ENCODE assay signal across 22 mouse cellular contexts in genomic region chr14:121991921-121992320, GRCm38 (mm10). TPM values are rescaled to one million over a fixed set of nuclear protein-coding genes. Genes with fewer than 3 reads are reported as not detected.
DNase-seq lines count a peak whose midpoint lies in the region; TF ChIP-seq lines count a peak whose summit lies in the region.
"Had no signal": no experiment of that assay in that cellular context is flagged by ENCODE, and none has a peak within 500 bp of the region (broad histone marks: within the 10 kb centered on the region; RNA-seq: fewer than 3 reads in every experiment).

No protein-coding gene starts in this region.

- TF ChIP-seq POLR2A in thymus, adult 2 months (IDR thresholded peaks at IDR 0.05; ENCODE audit: control insufficient read depth, extremely low read depth, insufficient read depth, low read length, poor library complexity), result no peak

- H3K4me3 ChIP-seq in thymus, adult 2 months (ENCODE audit: control insufficient read depth, insufficient read depth, low read length), result no peak overlapping the region
- H3K4me3 ChIP-seq: forebrain, embryonic 15.5 days; gastrocnemius, adult 2 months; heart, embryonic 10.5 days; hindbrain, embryonic 15.5 days; myocyte had no signal

- peak; percentile 77 for DNase-seq in heart, adult 11 months
- DNase-seq in heart, postnatal 25 days (ENCODE audit: low spot score), result no peak
- peak; percentile 29 for DNase-seq in thymus, adult 2 months
- DNase-seq in thymus, adult 18-20 months, result no peak
- DNase-seq in naive thymus-derived CD4-positive, alpha-beta T cell, adult 2 months (ENCODE audit: low read depth), result peak; percentile 64
- no peak for DNase-seq in gastrocnemius, postnatal 36 days
- DNase-seq in c-Kit-positive CD71-positive TER-119-positive erythroid progenitor cells, embryonic 14.5 days (ENCODE audit: low spot score), result no peak
- DNase-seq in layer of hippocampus, adult 11-12 months (ENCODE audit: low spot score), result no peak
- DNase-seq: adrenal gland, postnatal 36 days; cerebellum, adult 18-20 months; gastrocnemius, adult 2 months; kidney, adult 9 months; layer of hippocampus, adult 9-11 months; lung, postnatal 10 days; right cerebral cortex, postnatal 25 days had no signal

- H3K27ac ChIP-seq in thymus, adult 2 months (ENCODE audit: control insufficient read depth, insufficient read depth, low read length), result peak overlapping the region; percentile 79
- H3K27ac ChIP-seq: forebrain, embryonic 15.5 days; gastrocnemius, adult 2 months; heart, embryonic 10.5 days; hindbrain, embryonic 15.5 days had no signal

- H3K27me3 ChIP-seq in thymus, adult 2 months (ENCODE audit: control insufficient read depth, insufficient read depth, low read length), result no peaks in the 10 kb centered on the region
- H3K27me3 ChIP-seq: forebrain, embryonic 15.5 days; hindbrain, embryonic 15.5 days had no signal

- intact Hi-C loops in heart, postnatal 25 days (cut with DNase I), result no loop called here
- intact Hi-C loops in gastrocnemius, postnatal 36 days (cut with DNase I), result no loop called here

- no peak for TF ChIP-seq CTCF in thymus, adult 2 months (IDR thresholded peaks at IDR 0.05; ENCODE audit: borderline replicate concordance, control insufficient read depth, extremely low read depth, insufficient read depth, low read length, poor library complexity)

- peaks cover 44% of the 10 kb centered on the region for H3K4me1 ChIP-seq in thymus, adult 2 months (replicated peaks; ENCODE audit: control insufficient read depth, insufficient read depth, low read length)
- H3K4me1 ChIP-seq: forebrain, embryonic 15.5 days; hindbrain, embryonic 15.5 days had no signal

- H3K36me3 ChIP-seq in thymus, adult 2 months (ENCODE audit: control insufficient read depth, insufficient read depth, low read length), result 0 out of 2 replicates have a peak, but pooled peaks cover 3% of the 10 kb centered on the region

RNA-seq across cellular contexts. Expression of gene Gpr183, which starts 26.9 kb away (rescaled TPM):
- 1 to 10 TPM; 1.4 to 1.6 TPM for total RNA-seq in heart, postnatal 25 days (2021)
- polyA plus RNA-seq in thymus, adult 2 months (2012; rRNA removed), result 10.1 and 10.3 TPM in 2 replicates
- total RNA-seq in gastrocnemius, postnatal 36 days (2021), result under 1 TPM; 0.23 to 0.35 TPM

RNA-seq across cellular contexts. Expression of gene Timm8a2, which starts 42.6 kb away (rescaled TPM):
- not detected for total RNA-seq in heart, postnatal 25 days (2021)
- polyA plus RNA-seq in thymus, adult 2 months (2012; rRNA removed), result 0.38 and 0.43 TPM in 2 replicates
- not detected for total RNA-seq in gastrocnemius, postnatal 36 days (2021)
- total RNA-seq: adrenal gland, postnatal 36 days; gastrocnemius, adult 2 months; liver, adult 2 months had no signal
- polyA plus RNA-seq: forebrain, embryonic 15.5 days; heart, embryonic 10.5 days; hindbrain, embryonic 15.5 days; liver, adult 2 months; midbrain, embryonic 11.5 days; myocyte; stomach, embryonic 14.5 days had no signal

Comparison
In these comparisons a context has a peak if more than half of its experiments do, and no peak if none do; other contexts are left out.
1. DNase-seq: peak in heart, adult 11 months (single experiment), thymus, adult 2 months (single experiment) and naive thymus-derived CD4-positive, alpha-beta T cell, adult 2 months (single experiment); none in heart, postnatal 25 days (single experiment), thymus, adult 18-20 months (0 of 2), gastrocnemius, postnatal 36 days (0 of 2), c-Kit-positive CD71-positive TER-119-positive erythroid progenitor cells, embryonic 14.5 days (single experiment) and layer of hippocampus, adult 11-12 months (single experiment).